Mouse (Mus musculus) brain, embryonic 14.5 days (tissue): ENCODE data around the gene Gm5478.
"Not testable (repeated sequence)": the region's sequence is repeated elsewhere in the genome, so short reads cannot be mapped to it uniquely, and the experiment has no call there.

Source experiments
- CTCF ChIP-seq: fragments of 200-500 bp; IDR thresholded peaks from 2 replicates; pipeline ENCODE4 v1.5.1; 2012; ENCODE audit warnings: inconsistent platforms, mild to moderate bottlenecking, moderate library complexity, borderline replicate concordance; ENCODE audit not compliant: insufficient read depth, insufficient read length; ENCODE audit errors: extremely low read depth
- POLR2A ChIP-seq: fragments of 200-500 bp; IDR thresholded peaks from 2 replicates; pipeline ENCODE4 v1.6.1; 2012; ENCODE audit warnings: mild to moderate bottlenecking, inconsistent platforms, borderline replicate concordance; ENCODE audit not compliant: poor library complexity, insufficient read depth, insufficient read length, severe bottlenecking; ENCODE audit errors: extremely low read depth

GRCm38 (mm10) chr15:101690460-101690859 lies 43.3 kb upstream of the Gm5478 start:
- TF ChIP-seq POLR2A, CTCF: not testable (repeated sequence)
